Mouse (Mus musculus) ES-Bruce4 (cell line): ENCODE results near the gene Tmem8.

Experiments
- CTCF ChIP-seq: IDR thresholded peaks from one replicate; pipeline ENCODE4 v1.8.1; 2011; ENCODE audit warnings: low read depth, low read length
- EP300 ChIP-seq: IDR thresholded peaks from 2 replicates; pipeline ENCODE4 v1.6.1; 2011; ENCODE audit warnings: low read depth, low read length; ENCODE audit not compliant: insufficient read depth
- POLR2A ChIP-seq: IDR thresholded peaks from one replicate; pipeline ENCODE4 v1.8.1; 2011; ENCODE audit warnings: low read length; ENCODE audit not compliant: insufficient read depth

DNA sequence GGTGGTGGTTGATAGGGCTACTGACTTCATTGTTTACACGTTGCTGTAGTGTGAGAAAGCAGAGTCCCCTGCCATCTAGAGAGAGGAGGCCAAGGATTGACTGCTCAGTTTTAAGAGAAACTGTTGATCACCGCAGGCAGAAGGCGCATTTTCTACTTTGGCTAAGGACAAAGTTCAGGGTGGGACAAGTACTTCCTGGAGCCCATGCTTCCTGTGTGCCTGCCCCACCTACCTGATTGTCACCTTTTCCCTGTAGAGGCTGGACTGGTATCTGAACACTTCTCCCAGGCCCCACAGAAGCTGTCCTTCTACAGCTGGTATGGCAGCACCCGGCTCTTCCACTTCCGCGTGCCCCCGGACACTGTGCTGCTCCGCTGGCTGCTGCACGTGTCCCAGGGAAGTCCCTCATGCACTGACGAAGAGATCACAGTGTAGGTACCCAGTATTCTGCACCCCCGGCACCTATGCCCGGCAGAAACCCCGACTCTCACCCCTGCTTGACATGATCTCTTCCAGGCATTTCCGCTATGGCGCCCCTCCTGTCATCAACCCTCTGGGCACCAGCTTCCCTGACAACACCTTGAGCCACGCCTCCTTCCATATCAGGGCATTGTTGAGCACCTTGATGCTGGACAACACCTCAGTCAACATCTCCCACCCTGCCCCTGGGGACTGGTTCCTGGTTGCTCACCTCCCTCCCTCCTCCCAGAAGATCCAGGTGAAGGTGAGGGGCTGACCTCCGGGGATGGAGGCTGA lies 3.6 kb downstream of the Tmem8 start:
- no peak for TF ChIP-seq CTCF
- no peak for TF ChIP-seq POLR2A
- no peak for TF ChIP-seq EP300
